Mouse (Mus musculus) kidney, adult 2 months (tissue): ENCODE measurements at regions not wholly inside any gene's neighbourhood (a gene's known extent, or its start where the extent isn't known, plus 50 kb on each side); places are given as distances from the start of the nearest gene placed in this dataset.
"Not testable (repeated sequence)": the region's sequence is repeated elsewhere in the genome, so short reads cannot be mapped to it uniquely, and the experiment has no call there.

ENCODE experiments used
- DNase-seq: peaks from one replicate; pipeline ENCODE4 v3.0.0; 2021
- H3K27ac ChIP-seq: fragments of 200-500 bp; 2 replicates; pipeline ENCODE4 v1.5.1; 2012; ENCODE audit warnings: low read depth, low read length, control low read depth, inconsistent platforms; ENCODE audit not compliant: insufficient read depth
- H3K27me3 ChIP-seq: fragments of 200-500 bp; replicated peaks from 2 replicates; pipeline ENCODE4 v1.6.1; 2012; ENCODE audit warnings: mild to moderate bottlenecking, moderate library complexity, low read length, inconsistent platforms; ENCODE audit not compliant: control insufficient read depth, insufficient read depth
- H3K36me3 ChIP-seq: fragments of 200-500 bp; 2 replicates; pipeline ENCODE4 v1.6.1; 2012; ENCODE audit warnings: mild to moderate bottlenecking, moderate library complexity, low read length, inconsistent platforms; ENCODE audit not compliant: control insufficient read depth, insufficient read depth
- H3K4me1 ChIP-seq: fragments of 200-500 bp; 2 replicates; pipeline ENCODE4 v1.6.1; 2011; ENCODE audit warnings: low read length; ENCODE audit not compliant: control insufficient read depth, insufficient read depth
- H3K4me3 ChIP-seq: fragments of 200-500 bp; 2 replicates; pipeline ENCODE4 v1.5.1; 2011; ENCODE audit warnings: mild to moderate bottlenecking, low read depth, low read length, control low read depth; ENCODE audit not compliant: insufficient read depth
- CTCF ChIP-seq: fragments of 200-500 bp; conservative IDR thresholded peaks from 2 replicates; pipeline ENCODE4 v1.5.1; 2011; ENCODE audit warnings: low read depth, mild to moderate bottlenecking, control low read depth, low read length, moderate library complexity, mixed read lengths; ENCODE audit not compliant: insufficient read depth, insufficient read length
- POLR2A ChIP-seq: fragments of 200-500 bp; IDR thresholded peaks from one replicate; pipeline ENCODE4 v1.6.1; 2011; ENCODE audit warnings: low read depth, low read length, control low read depth
- WGBS: fragments of 180-500 bp; shearing (Covaris S2); methylation state at CpG from one replicate; pipeline ENCODE4 v1.1.7; 2018; 5-methylcytosine and 5-hydroxymethylcytosine counted together

- H3K27ac ChIP-seq = no peak overlapping the region
- 80% methylated on average over 10 of the region's 10 CpGs for WGBS
- H3K36me3 ChIP-seq = no peaks in the 10 kb centered on the region
- H3K4me1 ChIP-seq = no peaks in the 10 kb centered on the region
- H3K4me3 ChIP-seq = no peak overlapping the region
- peak; percentile 24 for DNase-seq
- no peak for TF ChIP-seq CTCF
- no peak for TF ChIP-seq POLR2A
- no peaks in the 10 kb centered on the region for H3K27me3 ChIP-seq
Observed at GRCm38 (mm10) chr9:72183925-72184324, 72.3 kb upstream of the Tcf12 start.

DNA sequence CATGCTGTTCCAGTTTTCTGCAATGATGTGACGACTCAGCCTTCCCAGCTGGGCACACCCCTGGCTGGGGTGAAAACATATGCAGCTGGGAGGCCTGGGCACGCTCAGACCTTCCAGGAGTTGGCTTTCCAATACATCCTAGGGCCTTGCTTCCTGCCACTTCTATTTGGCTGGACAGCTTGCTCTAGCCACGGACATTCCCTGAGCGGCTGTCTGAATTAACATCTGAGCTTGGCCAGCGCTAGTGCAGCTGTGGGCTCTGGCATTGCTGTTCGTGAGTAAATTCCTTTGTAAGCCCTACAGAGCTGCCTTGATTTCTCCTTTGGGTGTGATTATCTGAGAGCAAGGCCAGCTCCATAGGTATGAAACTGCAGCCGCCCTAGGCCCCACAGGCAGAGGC, 78.2 kb upstream of the Tcf12 start:
- no peak overlapping the region for H3K27ac ChIP-seq
- no peak for DNase-seq
- no peaks in the 10 kb centered on the region for H3K27me3 ChIP-seq
- H3K4me3 ChIP-seq = no peak overlapping the region
- no peaks in the 10 kb centered on the region for H3K4me1 ChIP-seq
- no peaks in the 10 kb centered on the region for H3K36me3 ChIP-seq
- TF ChIP-seq CTCF (no peak), POLR2A (no peak)
- 93% methylated on average over 7 of the region's 7 CpGs for WGBS

DNA sequence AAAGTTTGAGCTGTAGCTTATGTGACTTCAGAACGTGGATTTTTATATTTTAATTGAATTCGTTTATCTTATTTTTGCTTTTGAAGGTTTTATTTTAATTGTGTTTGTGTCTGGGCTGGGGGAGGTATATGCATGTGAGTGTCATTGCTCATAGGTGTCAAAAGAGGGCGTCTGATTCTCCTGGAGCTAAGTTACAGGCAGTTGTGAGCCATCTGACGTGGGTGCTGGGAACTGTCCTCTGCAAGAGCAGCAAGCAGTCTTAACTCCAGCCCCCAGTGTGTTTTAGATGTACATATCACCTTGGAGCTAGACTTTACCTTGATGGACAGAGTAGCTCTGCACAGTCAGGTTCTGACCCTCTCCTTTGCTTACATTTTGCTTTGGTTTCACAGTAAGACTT, 79.0 kb upstream of the Tcf12 start:
- no peak for TF ChIP-seq POLR2A
- no peak for TF ChIP-seq CTCF
- Histone ChIP-seq H3K27ac (no peak overlapping the region), H3K27me3 (no peaks in the 10 kb centered on the region), H3K4me1 (no peaks in the 10 kb centered on the region), H3K36me3 (no peaks in the 10 kb centered on the region), H3K4me3 (no peak overlapping the region)
- WGBS = 86% methylated on average over 4 of the region's 4 CpGs
- no peak for DNase-seq

DNA sequence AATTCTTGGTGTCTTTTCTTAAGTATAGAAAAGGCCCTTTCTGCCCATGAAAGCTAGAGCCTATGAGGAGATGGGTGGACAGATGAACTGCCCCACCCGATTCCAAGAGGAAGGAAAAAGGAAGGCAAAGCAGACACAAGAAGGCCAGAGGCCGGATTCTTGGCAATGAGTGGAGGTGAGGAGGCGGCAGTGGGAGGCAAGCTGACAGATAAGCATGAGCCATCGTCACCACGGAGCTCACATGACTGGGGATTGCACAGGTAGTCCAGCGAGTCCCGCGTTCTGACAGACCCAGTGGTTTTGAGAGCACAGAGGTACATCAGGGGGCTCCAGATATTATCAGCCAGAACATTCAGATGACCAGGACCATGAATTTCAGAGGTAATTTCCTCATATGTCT, 79.4 kb upstream of the Tcf12 start:
- 86% methylated on average over 8 of the region's 8 CpGs for WGBS
- TF ChIP-seq POLR2A (no peak), CTCF (no peak)
- Histone ChIP-seq H3K4me3 (no peak overlapping the region), H3K4me1 (no peaks in the 10 kb centered on the region), H3K27me3 (no peaks in the 10 kb centered on the region), H3K27ac (no peak overlapping the region), H3K36me3 (no peaks in the 10 kb centered on the region)
- no peak for DNase-seq

GRCm38 (mm10) chr9:72192051-72192952, 80.6 kb upstream of the Tcf12 start:
- H3K4me3 ChIP-seq = no peak overlapping the region
- H3K27ac ChIP-seq = 0 out of 2 replicates have a peak overlapping the region, but pooled peaks have one; percentile 11
- 37% methylated on average over 8 of the region's 8 CpGs for WGBS
- no peaks in the 10 kb centered on the region for H3K27me3 ChIP-seq
- H3K36me3 ChIP-seq = no peaks in the 10 kb centered on the region
- no peaks in the 10 kb centered on the region for H3K4me1 ChIP-seq
- TF ChIP-seq POLR2A = no peak
- TF ChIP-seq CTCF = peak; percentile 91
- DNase-seq = peak; percentile 71

DNA sequence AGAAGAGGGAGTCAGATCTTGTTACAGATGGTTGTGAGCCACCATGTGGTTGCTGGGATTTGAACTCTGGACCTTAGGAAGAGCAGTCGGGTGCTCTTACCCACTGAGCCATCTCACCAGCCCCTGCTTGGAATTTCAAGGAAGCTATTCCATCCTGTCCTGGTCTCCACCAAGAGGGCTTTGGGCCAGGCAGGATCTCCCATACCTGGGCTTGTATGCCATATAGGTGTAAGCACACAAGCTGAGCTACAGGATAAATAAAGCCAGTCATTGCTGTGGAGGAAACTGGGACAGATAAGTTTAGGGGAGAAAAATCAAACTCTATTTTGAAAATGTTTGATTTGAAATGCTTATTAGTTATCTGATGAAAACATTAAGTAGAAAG, 81.3 kb upstream of the Tcf12 start:
- not testable (repeated sequence) for H3K36me3 ChIP-seq, DNase-seq, H3K27ac ChIP-seq, H3K27me3 ChIP-seq, H3K4me3 ChIP-seq, H3K4me1 ChIP-seq
- whole genome bisulfite sequencing = 77% methylated on average over 1 of the region's 1 CpGs

DNA sequence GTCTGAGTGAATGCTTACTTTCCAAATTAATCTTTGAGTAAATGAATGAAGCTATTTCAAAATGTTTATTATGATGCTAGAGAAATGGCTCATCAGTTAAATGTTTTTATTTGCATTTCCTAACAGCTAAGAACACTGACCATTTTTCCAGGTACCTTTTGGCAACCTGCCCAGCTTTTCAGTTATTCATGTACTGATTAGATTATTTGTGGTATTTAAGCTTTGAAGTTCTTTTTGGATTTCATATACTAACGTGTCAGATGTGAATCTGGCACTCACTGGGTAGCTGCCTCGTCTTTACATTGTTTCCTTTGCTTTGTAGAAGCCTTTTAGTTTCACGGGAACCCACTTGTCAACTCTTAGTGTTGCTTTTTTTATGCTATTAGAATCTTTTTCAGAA, 79.3 kb upstream of the Zfp280d start:
- TF ChIP-seq POLR2A = no peak
- no peak for TF ChIP-seq CTCF

More for the DNA sequence above, 79.3 kb upstream of the Zfp280d start:
- DNase-seq = no peak
- WGBS = 66% methylated on average over 3 of the region's 3 CpGs
- Histone ChIP-seq H3K27me3 (no peaks in the 10 kb centered on the region), H3K4me1 (no peaks in the 10 kb centered on the region), H3K4me3 (no peak overlapping the region), H3K27ac (no peak overlapping the region), H3K36me3 (no peaks in the 10 kb centered on the region)
